Mouse (Mus musculus): ENCODE data around the gene Gm36176. TPM values are rescaled to one million over a fixed set of nuclear protein-coding genes. Genes with fewer than 3 reads are reported as not detected.

Gm36176 gene
- polyA plus RNA-seq, 1 experiment from 2014 or later = not detected

- no peak for DNase-seq (ENCODE audit: low spot score)
- Histone ChIP-seq H3K27ac (no peak overlapping the region), H3K9me3 (peaks cover 15% of the 10 kb centered on the region), H3K4me1 (replicated peaks) (peaks cover 6% of the 10 kb centered on the region; the same call in 1 of the 2 replicates), H3K36me3 (no peaks in the 10 kb centered on the region), H3K27me3 (ENCODE audit: insufficient read depth, poor library complexity, severe bottlenecking) (no peaks in the 10 kb centered on the region), H3K4me3 (no peak overlapping the region)
- 80% methylated on average over 6 of the region's 6 CpGs for WGBS
Measured at GRCm38 (mm10) chr10:77839006-77839405, 7.6 kb upstream of the Gm36176 start.

- H3K36me3 ChIP-seq = no peaks in the 10 kb centered on the region
- no peak overlapping the region for H3K27ac ChIP-seq
- 12% methylated on average over 2 of the region's 2 CpGs for WGBS
- H3K27me3 ChIP-seq (ENCODE audit: insufficient read depth, poor library complexity, severe bottlenecking) = no peaks in the 10 kb centered on the region
- DNase-seq (ENCODE audit: low spot score) = no peak
- peaks cover 23% of the 10 kb centered on the region for H3K9me3 ChIP-seq
- 0 out of 2 replicates have a peak, but pooled peaks cover 7% of the 10 kb centered on the region for H3K4me1 ChIP-seq (replicated peaks)
- no peak overlapping the region for H3K4me3 ChIP-seq
Measured at GRCm38 (mm10) chr10:77846961-77847360, 358 bp downstream of the Gm36176 start.

- no peaks in the 10 kb centered on the region for H3K36me3 ChIP-seq
- peaks cover 22% of the 10 kb centered on the region for H3K9me3 ChIP-seq
- no peaks in the 10 kb centered on the region for H3K27me3 ChIP-seq (ENCODE audit: insufficient read depth, poor library complexity, severe bottlenecking)
- peaks cover 7% of the 10 kb centered on the region; the same call in 1 of the 2 replicates for H3K4me1 ChIP-seq (replicated peaks)
- no peak overlapping the region for H3K4me3 ChIP-seq
- WGBS = 84% methylated on average over 2 of the region's 2 CpGs
- no peak for DNase-seq (ENCODE audit: low spot score)
- no peak overlapping the region for H3K27ac ChIP-seq
Measured at GRCm38 (mm10) chr10:77847538-77847937, 935 bp downstream of the Gm36176 start.

GRCm38 (mm10) chr10:77852559-77852958, 6.0 kb downstream of the Gm36176 start, which contains the start of gene Gm10318:
Gene Gm10318 (plus strand): TSS chr10:77852859.
- DNase-seq (ENCODE audit: low spot score) = no peak
- H3K9me3 ChIP-seq = no peaks in the 10 kb centered on the region
- 61% methylated on average over 9 of the region's 9 CpGs for WGBS
- no peaks in the 10 kb centered on the region for H3K36me3 ChIP-seq
- H3K27me3 ChIP-seq (ENCODE audit: insufficient read depth, poor library complexity, severe bottlenecking) = no peaks in the 10 kb centered on the region
- H3K4me3 ChIP-seq = no peak within 1 kb of the TSS
- 0 out of 2 replicates have a peak within 1 kb of the TSS, but pooled peaks have one; percentile 35 for H3K27ac ChIP-seq
- peaks cover 9% of the 10 kb centered on the region; the same call in 1 of the 2 replicates for H3K4me1 ChIP-seq (replicated peaks)

GRCm38 (mm10) chr10:77861675-77862074, 15.1 kb downstream of the Gm36176 start, which contains the start of gene Gm3285:
Gene Gm3285 (plus strand): TSS chr10:77861975.
- peaks cover 16% of the 10 kb centered on the region for H3K4me1 ChIP-seq (replicated peaks)
- 53% methylated on average over 7 of the region's 7 CpGs for WGBS
- no peaks in the 10 kb centered on the region for H3K9me3 ChIP-seq
- H3K27ac ChIP-seq = no peak within 1 kb of the TSS
- H3K4me3 ChIP-seq = no peak within 1 kb of the TSS
- no peak for DNase-seq (ENCODE audit: low spot score)
- no peaks in the 10 kb centered on the region for H3K36me3 ChIP-seq
- H3K27me3 ChIP-seq (ENCODE audit: insufficient read depth, poor library complexity, severe bottlenecking) = no peaks in the 10 kb centered on the region

GRCm38 (mm10) chr10:77864067-77864761, 17.6 kb downstream of the Gm36176 start:
- peaks cover 16% of the 10 kb centered on the region for H3K4me1 ChIP-seq (replicated peaks)
- peak; percentile 63 for DNase-seq (ENCODE audit: low spot score)
- peak overlapping the region; percentile 39 for H3K4me3 ChIP-seq
- WGBS = 44% methylated on average over 14 of the region's 14 CpGs
- H3K36me3 ChIP-seq = no peaks in the 10 kb centered on the region
- 0 out of 2 replicates have a peak overlapping the region, but pooled peaks have one; percentile 4 for H3K27ac ChIP-seq
- no peaks in the 10 kb centered on the region for H3K27me3 ChIP-seq (ENCODE audit: insufficient read depth, poor library complexity, severe bottlenecking)
- H3K9me3 ChIP-seq = no peaks in the 10 kb centered on the region

GRCm38 (mm10) chr10:77864762-77865143, 18.1 kb downstream of the Gm36176 start:
- WGBS = 45% methylated on average over 11 of the region's 11 CpGs
- DNase-seq (ENCODE audit: low spot score) = no peak
- 0 out of 2 replicates have a peak overlapping the region, but pooled peaks have one; percentile 4 for H3K27ac ChIP-seq
- no peaks in the 10 kb centered on the region for H3K27me3 ChIP-seq (ENCODE audit: insufficient read depth, poor library complexity, severe bottlenecking)
- H3K4me1 ChIP-seq (replicated peaks) = peaks cover 16% of the 10 kb centered on the region
- H3K4me3 ChIP-seq = peak overlapping the region; percentile 39
- no peaks in the 10 kb centered on the region for H3K36me3 ChIP-seq
- no peaks in the 10 kb centered on the region for H3K9me3 ChIP-seq

- 33% methylated on average over 1 of the region's 1 CpGs for WGBS
- no peaks in the 10 kb centered on the region for H3K36me3 ChIP-seq
- no peaks in the 10 kb centered on the region for H3K9me3 ChIP-seq
- DNase-seq (ENCODE audit: low spot score) = no peak
- H3K4me1 ChIP-seq (replicated peaks) = peaks cover 16% of the 10 kb centered on the region
- no peak overlapping the region for H3K27ac ChIP-seq
- no peaks in the 10 kb centered on the region for H3K27me3 ChIP-seq (ENCODE audit: insufficient read depth, poor library complexity, severe bottlenecking)
- H3K4me3 ChIP-seq = no peak overlapping the region
Measured at GRCm38 (mm10) chr10:77867546-77867945, 20.9 kb downstream of the Gm36176 start.

- Histone ChIP-seq H3K36me3 (no peaks in the 10 kb centered on the region), H3K4me1 (replicated peaks) (peaks cover 8% of the 10 kb centered on the region), H3K9me3 (no peaks in the 10 kb centered on the region), H3K4me3 (no peak overlapping the region), H3K27ac (no peak overlapping the region), H3K27me3 (ENCODE audit: insufficient read depth, poor library complexity, severe bottlenecking) (no peaks in the 10 kb centered on the region)
- no peak for DNase-seq (ENCODE audit: low spot score)
- 91% methylated on average over 7 of the region's 7 CpGs for WGBS
Measured at GRCm38 (mm10) chr10:77869651-77870050, 23.0 kb downstream of the Gm36176 start.

GRCm38 (mm10) chr10:77878985-77879384, 32.4 kb downstream of the Gm36176 start:
- no peaks in the 10 kb centered on the region for H3K36me3 ChIP-seq
- H3K9me3 ChIP-seq = no peaks in the 10 kb centered on the region
- H3K4me1 ChIP-seq (replicated peaks) = no peaks in the 10 kb centered on the region
- H3K4me3 ChIP-seq = no peak overlapping the region
- H3K27ac ChIP-seq = no peak overlapping the region
- DNase-seq (ENCODE audit: low spot score) = peak; percentile 17
- no peaks in the 10 kb centered on the region for H3K27me3 ChIP-seq (ENCODE audit: insufficient read depth, poor library complexity, severe bottlenecking)
- WGBS = 59% methylated on average over 6 of the region's 6 CpGs

- no peak for DNase-seq (ENCODE audit: low spot score)
- Histone ChIP-seq H3K9me3 (no peaks in the 10 kb centered on the region), H3K27ac (no peak overlapping the region), H3K4me1 (replicated peaks) (no peaks in the 10 kb centered on the region), H3K27me3 (ENCODE audit: insufficient read depth, poor library complexity, severe bottlenecking) (no peaks in the 10 kb centered on the region), H3K4me3 (no peak overlapping the region), H3K36me3 (no peaks in the 10 kb centered on the region)
- WGBS = 75% methylated on average over 3 of the region's 3 CpGs
Measured at GRCm38 (mm10) chr10:77880305-77880704, 33.7 kb downstream of the Gm36176 start.

GRCm38 (mm10) chr10:77882553-77882952, 36.0 kb downstream of the Gm36176 start:
- Histone ChIP-seq H3K27ac (no peak overlapping the region), H3K4me1 (replicated peaks) (no peaks in the 10 kb centered on the region), H3K36me3 (no peaks in the 10 kb centered on the region), H3K9me3 (no peaks in the 10 kb centered on the region), H3K27me3 (ENCODE audit: insufficient read depth, poor library complexity, severe bottlenecking) (no peaks in the 10 kb centered on the region), H3K4me3 (no peak overlapping the region)
- DNase-seq (ENCODE audit: low spot score) = no peak
- 88% methylated on average over 5 of the region's 5 CpGs for WGBS

- Histone ChIP-seq H3K27me3 (ENCODE audit: insufficient read depth, poor library complexity, severe bottlenecking) (no peaks in the 10 kb centered on the region), H3K9me3 (peaks cover 6% of the 10 kb centered on the region; the same call in 1 of the 2 replicates), H3K36me3 (no peaks in the 10 kb centered on the region), H3K27ac (no peak overlapping the region), H3K4me1 (replicated peaks) (no peaks in the 10 kb centered on the region), H3K4me3 (no peak overlapping the region)
- DNase-seq (ENCODE audit: low spot score) = peak; percentile 20
- WGBS = 59% methylated on average over 12 of the region's 12 CpGs
Measured at GRCm38 (mm10) chr10:77886007-77886747, 39.6 kb downstream of the Gm36176 start.
